Mouse (Mus musculus) MEL (cell line): Measurements from ENCODE around the gene Pak7. TPM values are rescaled to one million over a fixed set of nuclear protein-coding genes. Genes with fewer than 3 reads are reported as not detected.

Source experiments
- DNase-seq: peaks from one replicate; pipeline ENCODE4 v3.0.0; 2011; ENCODE audit warnings: low read depth, low spot score
- H3K27ac ChIP-seq: 2 replicates; pipeline ENCODE4 v1.5.1; 2012; ENCODE audit warnings: low read depth, mild to moderate bottlenecking, control low read depth, low read length, moderate library complexity; ENCODE audit not compliant: control insufficient read depth
- H3K27me3 ChIP-seq, 2 experiments: fragments of 150-350 bp in 1 of 2; sonication (generic) in 1 of 2; 2 replicates each; pipeline ENCODE4 v1.6.1; 2012; ENCODE audit warnings: low read length in 2 of 2, mild to moderate bottlenecking in 2 of 2, improper control_type of control experiment in 1 of 2, moderate library complexity in 1 of 2; ENCODE audit not compliant: insufficient read depth in 2 of 2, control insufficient read depth in 1 of 2
- H3K36me3 ChIP-seq, 2 experiments: 2 replicates each; pipeline ENCODE4 v1.6.1; 2012 to 2014; ENCODE audit warnings: low read length in 2 of 2, improper control_type of control experiment in 1 of 2, inconsistent platforms in 1 of 2, mild to moderate bottlenecking in 1 of 2; ENCODE audit not compliant: insufficient read depth in 2 of 2, control insufficient read depth in 1 of 2
- H3K4me1 ChIP-seq, 2 experiments: fragments of 150-350 bp in 1 of 2; sonication (generic) in 1 of 2; 2 replicates each; pipeline ENCODE4 v1.6.1; 2012; ENCODE audit warnings: low read length in 2 of 2, improper control_type of control experiment in 1 of 2, mild to moderate bottlenecking in 1 of 2; ENCODE audit not compliant: insufficient read depth in 2 of 2, control insufficient read depth in 1 of 2
- H3K4me3 ChIP-seq, 2 experiments: fragments of 150-350 bp in 1 of 2; sonication (generic) in 1 of 2; 2 replicates each; pipeline ENCODE4 v1.5.1; 2012; ENCODE audit warnings: low read depth in 2 of 2, low read length in 2 of 2, mild to moderate bottlenecking in 2 of 2, moderate library complexity in 2 of 2, control low read depth in 1 of 2, improper control_type of control experiment in 1 of 2; ENCODE audit not compliant: control insufficient read depth in 1 of 2, insufficient read depth in 1 of 2
- H3K79me2 ChIP-seq: 2 replicates; pipeline ENCODE4 v1.6.1; 2012; ENCODE audit warnings: mild to moderate bottlenecking, low read length, moderate library complexity; ENCODE audit not compliant: control insufficient read depth, poor library complexity, insufficient read depth
- H3K9ac ChIP-seq: 2 replicates; pipeline ENCODE4 v1.6.1; 2012; ENCODE audit warnings: low read depth, mild to moderate bottlenecking, control low read depth, low read length, moderate library complexity; ENCODE audit not compliant: control insufficient read depth, poor library complexity, severe bottlenecking
- H3K9me3 ChIP-seq: fragments of 150-350 bp; sonication (generic); replicated peaks from 2 replicates; pipeline ENCODE4 v1.6.1; 2012; ENCODE audit warnings: mild to moderate bottlenecking, low read length, improper control_type of control experiment, moderate library complexity; ENCODE audit not compliant: insufficient read depth
- BHLHE40 ChIP-seq: IDR thresholded peaks from 2 replicates; pipeline ENCODE4 v1.6.1; 2012; ENCODE audit warnings: low read depth, mild to moderate bottlenecking, inconsistent platforms, low read length, improper control_type of control experiment, borderline replicate concordance
- CHD1 ChIP-seq: IDR thresholded peaks from 2 replicates; pipeline ENCODE4 v1.6.1; 2012; ENCODE audit warnings: low read depth, mild to moderate bottlenecking, inconsistent platforms, low read length, improper control_type of control experiment
- CTCF ChIP-seq, 3 experiments: IDR thresholded peaks in 2 of 3; conservative IDR thresholded peaks in 1 of 3; 2 replicates each; pipeline ENCODE4 v1.5.1; 2011 to 2012; ENCODE audit warnings: low read length in 3 of 3, low read depth in 2 of 3, mild to moderate bottlenecking in 2 of 3, improper control_type of control experiment in 1 of 3, inconsistent platforms in 1 of 3, mixed read lengths in 1 of 3, moderate library complexity in 1 of 3; ENCODE audit not compliant: control insufficient read depth in 1 of 3, insufficient read depth in 1 of 3, poor library complexity in 1 of 3, severe bottlenecking in 1 of 3
- E2F4 ChIP-seq: IDR thresholded peaks from 2 replicates; pipeline ENCODE4 v1.6.1; 2011; ENCODE audit warnings: low read depth, low read length, improper control_type of control experiment, borderline replicate concordance
- GATA1 ChIP-seq: IDR thresholded peaks from 2 replicates; pipeline ENCODE4 v1.6.1; 2011; ENCODE audit warnings: low read depth, low read length, improper control_type of control experiment
- JUND ChIP-seq: IDR thresholded peaks from 2 replicates; pipeline ENCODE4 v1.6.1; 2011; ENCODE audit warnings: low read depth, mild to moderate bottlenecking, improper control_type of control experiment, low read length
- KAT2A ChIP-seq: conservative IDR thresholded peaks from 2 replicates; pipeline ENCODE4 v1.6.1; 2012; ENCODE audit warnings: low read depth, low read length, improper control_type of control experiment, inconsistent platforms
- MAFK ChIP-seq: IDR thresholded peaks from 2 replicates; pipeline ENCODE4 v1.6.1; 2011; ENCODE audit warnings: low read depth, mild to moderate bottlenecking, low read length, improper control_type of control experiment, borderline replicate concordance
- MAX ChIP-seq: IDR thresholded peaks from 2 replicates; pipeline ENCODE4 v1.6.1; 2011; ENCODE audit warnings: low read length, improper control_type of control experiment
- MAZ ChIP-seq: IDR thresholded peaks from 2 replicates; pipeline ENCODE4 v1.6.1; 2012; ENCODE audit warnings: low read depth, mild to moderate bottlenecking, inconsistent platforms, low read length, improper control_type of control experiment
- MXI1 ChIP-seq: IDR thresholded peaks from 2 replicates; pipeline ENCODE4 v1.6.1; 2011; ENCODE audit warnings: mild to moderate bottlenecking, low read depth, low read length, improper control_type of control experiment
- MYC ChIP-seq: IDR thresholded peaks from 2 replicates; pipeline ENCODE4 v1.6.1; 2011; ENCODE audit warnings: low read depth, mild to moderate bottlenecking, low read length, improper control_type of control experiment, moderate library complexity
- NELFE ChIP-seq: IDR thresholded peaks from 2 replicates; pipeline ENCODE4 v1.6.1; 2011; ENCODE audit warnings: low read depth, low read length, improper control_type of control experiment
- NRF1 ChIP-seq: IDR thresholded peaks from 2 replicates; pipeline ENCODE4 v1.6.1; 2014; ENCODE audit warnings: low read depth, mild to moderate bottlenecking, inconsistent platforms, low read length, improper control_type of control experiment, moderate library complexity; ENCODE audit not compliant: poor library complexity, insufficient read depth, severe bottlenecking
- POLR2AphosphoS5 ChIP-seq: IDR thresholded peaks from 2 replicates; pipeline ENCODE4 v1.6.1; 2012; ENCODE audit warnings: low read depth, borderline replicate concordance, mild to moderate bottlenecking, inconsistent platforms, low read length, moderate library complexity, mixed read lengths
- RAD21 ChIP-seq: IDR thresholded peaks from 2 replicates; pipeline ENCODE4 v1.6.1; 2011; ENCODE audit warnings: mild to moderate bottlenecking, low read depth, low read length, improper control_type of control experiment
- RCOR1 ChIP-seq: IDR thresholded peaks from 2 replicates; pipeline ENCODE4 v1.6.1; 2012; ENCODE audit warnings: low read depth, mild to moderate bottlenecking, inconsistent platforms, low read length, improper control_type of control experiment
- SIN3A ChIP-seq: IDR thresholded peaks from 2 replicates; pipeline ENCODE4 v1.6.1; 2012; ENCODE audit warnings: low read length, improper control_type of control experiment, inconsistent platforms
- SMC3 ChIP-seq: IDR thresholded peaks from 2 replicates; pipeline ENCODE4 v1.6.1; 2011; ENCODE audit warnings: low read depth, low read length, improper control_type of control experiment
- UBTF ChIP-seq: IDR thresholded peaks from 2 replicates; pipeline ENCODE4 v1.6.1; 2012; ENCODE audit warnings: low read depth, mild to moderate bottlenecking, inconsistent platforms, low read length, improper control_type of control experiment, moderate library complexity, borderline replicate concordance; ENCODE audit not compliant: insufficient read depth
- USF1 ChIP-seq: IDR thresholded peaks from 2 replicates; pipeline ENCODE4 v1.6.1; 2014; ENCODE audit warnings: low read depth, mild to moderate bottlenecking, inconsistent platforms, low read length, improper control_type of control experiment, moderate library complexity
- ZKSCAN1 ChIP-seq: IDR thresholded peaks from 2 replicates; pipeline ENCODE4 v1.6.1; 2012; ENCODE audit warnings: low read depth, mild to moderate bottlenecking, inconsistent platforms, low read length, improper control_type of control experiment, moderate library complexity
- ZNF384 ChIP-seq: IDR thresholded peaks from 2 replicates; pipeline ENCODE4 v1.6.1; 2012; ENCODE audit warnings: low read depth, mild to moderate bottlenecking, inconsistent platforms, low read length, improper control_type of control experiment
- polyA plus RNA-seq, 2 experiments: library from polyadenylated mRNA; stranded (reverse) in 1 of 2; unstranded in 1 of 2; fragments of >175 nt in 1 of 2; fragments of >200 nt in 1 of 2; gene quantifications; 2 replicates each; pipeline versions ENCODE4 v1.2.1 to v1.2.4; 2012; ENCODE audit warnings: low replicate concordance in 2 of 2, low read depth in 1 of 2; ENCODE audit not compliant: insufficient read length in 2 of 2, insufficient read depth in 1 of 2, missing spikeins in 1 of 2
- total RNA-seq: library from RNA; depleted of rRNA; stranded (reverse); fragments of 300-350 nt; gene quantifications from 2 replicates; pipeline ENCODE4 v1.2.3, GENCODE M21; 2012

Pak7 gene
- total and polyA plus RNA-seq, 3 experiments = not detected

DNA sequence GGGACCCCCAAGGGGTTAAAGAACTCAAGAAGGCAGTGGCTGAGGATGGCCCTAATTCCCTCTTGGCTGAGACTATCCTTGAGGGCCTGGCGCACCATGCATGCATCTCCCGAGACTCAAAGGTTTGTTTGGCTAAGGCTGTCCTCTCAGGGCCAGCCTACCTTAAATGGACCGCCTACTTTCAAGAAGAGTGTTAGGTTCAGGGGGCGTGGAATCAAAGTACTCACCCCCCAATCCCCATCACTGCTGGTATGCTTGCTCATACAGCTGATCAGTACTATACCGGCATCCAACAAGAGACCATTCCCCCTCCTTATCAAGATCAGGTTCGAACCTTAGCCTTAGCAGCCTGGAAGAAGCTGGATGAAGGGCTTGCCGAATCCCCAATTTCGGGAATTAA, 156.5 kb downstream of the Pak7 start:
- Histone ChIP-seq H3K9me3 (no peaks in the 10 kb centered on the region), H3K27ac (no peak overlapping the region), H3K79me2 (no peaks in the 10 kb centered on the region), H3K36me3 (no peaks in the 10 kb centered on the region), H3K4me1 (no peaks in the 10 kb centered on the region), H3K27me3 (no peaks in the 10 kb centered on the region), H3K4me3 (no peak overlapping the region), H3K9ac (no peak overlapping the region)
- no peak for DNase-seq
- TF ChIP-seq ZKSCAN1 (no peak), JUND (no peak), SIN3A (no peak), NRF1 (no peak), USF1 (no peak), UBTF (no peak), ZNF384 (no peak), CHD1 (no peak), E2F4 (no peak), MYC (no peak), KAT2A (no peak), MAX (no peak), MXI1 (no peak), POLR2AphosphoS5 (no peak), RAD21 (no peak), BHLHE40 (no peak), MAFK (no peak)

DNA sequence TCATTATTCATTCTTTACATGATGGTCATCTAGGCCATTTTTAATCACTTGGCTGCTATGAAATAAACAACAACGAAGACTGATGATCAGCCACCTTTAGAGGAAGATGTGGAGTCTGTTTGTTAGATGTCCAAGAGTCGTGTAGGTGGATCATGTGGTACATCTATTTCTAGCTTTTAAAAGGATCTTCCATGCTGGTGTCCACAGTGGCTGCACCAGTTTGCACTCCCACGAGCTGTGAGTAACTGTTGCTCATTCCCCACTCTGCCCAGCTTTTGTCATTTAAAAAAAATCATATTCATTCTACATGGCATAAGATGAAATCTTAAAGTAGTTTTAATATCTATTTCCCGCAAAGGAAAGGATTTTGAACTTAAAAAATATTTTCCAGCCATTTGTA, 183.7 kb downstream of the Pak7 start:
- Histone ChIP-seq H3K27ac (no peak overlapping the region), H3K9me3 (no peaks in the 10 kb centered on the region), H3K4me1 (no peaks in the 10 kb centered on the region), H3K9ac (no peak overlapping the region), H3K36me3 (no peaks in the 10 kb centered on the region), H3K4me3 (no peak overlapping the region), H3K27me3 (no peaks in the 10 kb centered on the region), H3K79me2 (no peaks in the 10 kb centered on the region)
- no peak for TF ChIP-seq MAZ
- no peak for TF ChIP-seq NRF1
- TF ChIP-seq CTCF (IDR thresholded peaks at IDR 0.05 in 2 of 3, conservative IDR thresholded peaks at IDR 0.05 in 1 of 3; ENCODE audit: control insufficient read depth in 1 of 3, insufficient read depth in 1 of 3, low read depth in 2 of 3, low read length in 3 of 3, poor library complexity in 1 of 3, severe bottlenecking in 1 of 3) = no peak
- TF ChIP-seq GATA1 = no peak
- no peak for TF ChIP-seq CHD1
- no peak for TF ChIP-seq BHLHE40
- TF ChIP-seq ZKSCAN1 = no peak
- no peak for TF ChIP-seq NELFE
- TF ChIP-seq RCOR1 = no peak
- no peak for TF ChIP-seq MXI1
- TF ChIP-seq KAT2A = no peak
- no peak for TF ChIP-seq SMC3
- DNase-seq = no peak
